Mouse (Mus musculus) erythroblast, embryonic 14.5 days (primary cell): ENCODE data around the gene Spata31d1a. TPM values are rescaled to one million over a fixed set of nuclear protein-coding genes. Genes with fewer than 3 reads are reported as not detected.
"Not testable (repeated sequence)": the region's sequence is repeated elsewhere in the genome, so short reads cannot be mapped to it uniquely, and the experiment has no call there.

Experiments used
- H3K27me3 ChIP-seq: 2 replicates; pipeline ENCODE4 v1.6.1; 2012; ENCODE audit warnings: inconsistent platforms; ENCODE audit not compliant: control insufficient read depth
- H3K36me3 ChIP-seq: 2 replicates; pipeline ENCODE4 v1.6.1; 2012; ENCODE audit warnings: mild to moderate bottlenecking, inconsistent platforms; ENCODE audit not compliant: control insufficient read depth
- H3K4me1 ChIP-seq: 2 replicates; pipeline ENCODE4 v1.6.1; 2012; ENCODE audit warnings: inconsistent platforms; ENCODE audit not compliant: control insufficient read depth
- H3K4me3 ChIP-seq: replicated peaks from 2 replicates; pipeline ENCODE3; 2012; ENCODE audit warnings: moderate library complexity, mild to moderate bottlenecking, inconsistent platforms
- H3K9me3 ChIP-seq: 2 replicates; pipeline ENCODE4 v1.6.1; 2012; ENCODE audit warnings: low read length, inconsistent platforms, mixed read lengths; ENCODE audit not compliant: control insufficient read depth
- GATA1 ChIP-seq: IDR thresholded peaks from 2 replicates; pipeline ENCODE4 v1.6.1; 2012; ENCODE audit warnings: low read length, inconsistent platforms, mixed read lengths
- TAL1 ChIP-seq: IDR thresholded peaks from 3 replicates; pipeline ENCODE4 v1.6.1; 2012; ENCODE audit warnings: low read length, inconsistent platforms, mixed read lengths
- polyA plus RNA-seq: library from polyadenylated mRNA; stranded (reverse); fragments of >175 nt; gene quantifications from 2 replicates; pipeline ENCODE4 v1.2.3, GENCODE M21; 2012

The Spata31d1a gene
- polyA plus RNA-seq, 1 experiment, result not detected

DNA sequence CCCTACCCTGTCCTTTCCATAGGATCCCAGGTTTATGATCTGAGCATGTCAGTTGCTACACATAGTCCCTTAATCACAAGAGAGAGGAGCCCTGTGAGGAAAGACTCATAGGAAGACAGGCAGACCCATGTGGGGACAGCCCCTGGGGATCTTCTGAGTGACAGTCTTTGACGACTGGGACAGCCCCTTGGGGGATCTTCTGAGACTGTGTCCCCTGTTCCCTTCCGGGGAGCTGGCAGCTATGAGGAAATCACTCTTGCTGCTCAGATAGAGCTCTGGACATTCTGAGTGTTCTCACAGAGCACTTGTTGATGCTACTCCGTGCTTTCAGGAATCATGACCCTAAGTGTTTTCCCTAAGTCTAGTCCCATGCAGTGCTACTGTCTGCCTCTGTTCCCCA, 3.6 kb upstream of the Spata31d1a start:
- Histone ChIP-seq H3K4me3 (no peak overlapping the region), H3K4me1 (peaks cover 18% of the 10 kb centered on the region), H3K36me3 (no peaks in the 10 kb centered on the region), H3K9me3 (no peaks in the 10 kb centered on the region), H3K27me3 (peaks cover 23% of the 10 kb centered on the region)
- TF ChIP-seq TAL1 (no peak), GATA1 (no peak)

GRCm38 (mm10) chr13:59711984-59712383, 1.9 kb upstream of the Spata31d1a start, which contains the start of gene Spata31d1b:
Gene Spata31d1b, plus strand, starts transcription at chr13:59712284.
- H3K9me3 ChIP-seq, H3K36me3 ChIP-seq, H3K4me3 ChIP-seq: not testable (repeated sequence)
- H3K4me1 ChIP-seq, result peaks cover 10% of the 10 kb centered on the region
- H3K27me3 ChIP-seq, result peaks cover 23% of the 10 kb centered on the region

DNA sequence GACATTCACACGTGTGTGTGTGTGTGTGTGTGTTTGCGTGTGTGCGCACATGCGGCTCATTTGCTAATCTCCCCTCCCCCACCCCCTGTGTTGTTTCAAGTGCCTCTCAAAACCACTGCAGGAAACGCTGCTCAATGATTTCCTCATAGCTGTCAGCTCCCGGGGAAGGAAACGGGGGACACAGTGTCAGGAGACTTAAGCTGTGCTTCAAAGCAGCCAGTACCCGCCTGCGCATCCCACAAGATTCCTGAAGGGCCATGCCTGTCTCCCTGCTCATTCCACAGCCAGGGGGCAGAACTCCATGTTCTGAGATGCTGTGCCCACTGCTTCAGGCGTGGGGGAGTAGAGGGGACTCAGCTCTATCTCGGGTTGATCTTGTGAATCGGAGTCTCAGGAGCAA, 5.6 kb downstream of the Spata31d1a start:
- peaks cover 40% of the 10 kb centered on the region for H3K27me3 ChIP-seq
- peaks cover 1% of the 10 kb centered on the region; the same call in 1 of the 2 replicates for H3K4me1 ChIP-seq
- TF ChIP-seq TAL1, result no peak
- TF ChIP-seq GATA1, result no peak
- H3K9me3 ChIP-seq, result no peaks in the 10 kb centered on the region; the same call in 1 of the 2 replicates
- no peak overlapping the region for H3K4me3 ChIP-seq
- no peaks in the 10 kb centered on the region for H3K36me3 ChIP-seq

DNA sequence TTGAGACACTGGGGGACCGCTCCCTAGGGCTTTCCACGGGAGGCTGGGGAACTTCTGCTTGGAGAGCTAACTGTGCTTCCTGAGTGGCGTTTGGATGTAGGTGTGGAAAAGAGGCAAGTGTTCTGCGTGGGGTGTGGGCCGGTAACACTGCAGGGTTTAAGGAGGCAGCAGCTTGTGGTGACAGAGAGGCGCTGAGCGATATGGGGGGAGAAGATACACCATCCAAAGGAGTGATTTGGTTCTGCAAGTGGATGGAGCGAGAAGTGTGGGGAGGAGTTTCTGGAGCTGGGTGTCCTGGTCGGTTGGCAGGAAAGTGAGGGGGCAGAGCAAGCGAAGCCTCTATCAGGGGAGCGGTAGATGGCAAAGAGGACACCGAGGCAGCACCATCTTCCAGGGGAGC, 6.6 kb downstream of the Spata31d1a start:
- H3K27me3 ChIP-seq, result peaks cover 43% of the 10 kb centered on the region
- no peak overlapping the region for H3K4me3 ChIP-seq
- H3K9me3 ChIP-seq, result no peaks in the 10 kb centered on the region; the same call in 1 of the 2 replicates
- peaks cover 1% of the 10 kb centered on the region; the same call in 1 of the 2 replicates for H3K4me1 ChIP-seq
- TF ChIP-seq GATA1, result no peak
- no peak for TF ChIP-seq TAL1
- H3K36me3 ChIP-seq, result no peaks in the 10 kb centered on the region

- H3K4me1 ChIP-seq, H3K4me3 ChIP-seq, H3K9me3 ChIP-seq, H3K36me3 ChIP-seq: not testable (repeated sequence)
- peaks cover 51% of the 10 kb centered on the region for H3K27me3 ChIP-seq
These were observed 10.0 kb downstream of the Spata31d1a start for GRCm38 (mm10) chr13:59700137-59700536.

- Histone ChIP-seq H3K27me3 (peaks cover 41% of the 10 kb centered on the region), H3K4me1 (no peaks in the 10 kb centered on the region; the same call in 1 of the 2 replicates), H3K36me3 (no peaks in the 10 kb centered on the region), H3K9me3 (no peaks in the 10 kb centered on the region), H3K4me3 (no peak overlapping the region)
- TF ChIP-seq TAL1, result no peak
- no peak for TF ChIP-seq GATA1
These were observed 11.0 kb downstream of the Spata31d1a start for GRCm38 (mm10) chr13:59699131-59699530.

DNA sequence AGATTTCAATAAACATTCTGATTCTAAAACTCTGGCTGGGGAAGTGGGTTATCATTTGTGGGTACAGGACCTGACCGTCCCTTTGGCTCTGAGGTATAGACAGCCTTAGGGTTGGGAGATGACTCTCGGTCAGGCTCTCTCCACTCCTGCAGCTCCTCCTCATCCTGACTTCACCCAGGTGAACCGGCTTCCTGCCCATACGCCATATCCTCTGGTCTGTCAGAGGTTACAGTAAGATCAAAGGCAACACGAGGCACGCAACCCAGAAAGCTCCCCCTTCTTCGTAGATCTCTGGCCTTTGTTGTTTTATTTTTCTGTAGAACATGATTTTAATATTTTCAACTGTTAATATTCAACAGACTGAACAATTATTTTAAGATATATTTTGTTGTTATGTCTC, 14.3 kb downstream of the Spata31d1a start:
- Histone ChIP-seq H3K9me3 (peaks cover 7% of the 10 kb centered on the region), H3K4me3 (no peak overlapping the region), H3K36me3 (no peaks in the 10 kb centered on the region), H3K27me3 (peaks cover 15% of the 10 kb centered on the region), H3K4me1 (no peaks in the 10 kb centered on the region)
- TF ChIP-seq GATA1 (no peak), TAL1 (no peak)

DNA sequence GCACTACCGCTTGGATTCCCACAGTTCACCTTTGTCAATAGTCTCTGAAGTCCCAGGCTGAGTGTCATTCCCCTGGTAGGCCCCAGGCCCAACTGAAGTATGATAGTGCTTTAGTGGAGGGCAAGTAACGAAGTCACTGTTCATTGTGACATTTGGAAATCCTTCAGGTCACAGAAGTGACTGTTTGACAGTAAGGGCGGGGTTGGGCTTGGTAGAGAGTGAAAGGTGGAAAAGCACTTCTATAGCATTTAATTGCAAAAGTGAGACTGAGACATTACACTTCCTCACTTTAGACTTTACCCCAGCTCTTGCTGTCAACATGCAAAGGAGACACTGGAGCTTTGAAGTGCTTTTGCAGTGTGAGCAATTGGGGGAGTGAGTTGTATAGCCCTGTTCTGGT, 16.1 kb downstream of the Spata31d1a start, which contains the start of gene 4921517D22Rik:
TSS of gene 4921517D22Rik (minus strand) at position 101 of the 400 bp plus-strand sequence.
- TF ChIP-seq TAL1 (no peak), GATA1 (no peak)
- Histone ChIP-seq H3K27me3 (peaks cover 15% of the 10 kb centered on the region), H3K4me3 (no peak within 1 kb of the TSS), H3K36me3 (no peaks in the 10 kb centered on the region), H3K9me3 (peaks cover 7% of the 10 kb centered on the region), H3K4me1 (no peaks in the 10 kb centered on the region)

- Histone ChIP-seq H3K9me3 (peaks cover 7% of the 10 kb centered on the region), H3K27me3 (peaks cover 6% of the 10 kb centered on the region)
- no peak for TF ChIP-seq GATA1
These were observed 18.7 kb downstream of the Spata31d1a start for GRCm38 (mm10) chr13:59691478-59691877.

DNA sequence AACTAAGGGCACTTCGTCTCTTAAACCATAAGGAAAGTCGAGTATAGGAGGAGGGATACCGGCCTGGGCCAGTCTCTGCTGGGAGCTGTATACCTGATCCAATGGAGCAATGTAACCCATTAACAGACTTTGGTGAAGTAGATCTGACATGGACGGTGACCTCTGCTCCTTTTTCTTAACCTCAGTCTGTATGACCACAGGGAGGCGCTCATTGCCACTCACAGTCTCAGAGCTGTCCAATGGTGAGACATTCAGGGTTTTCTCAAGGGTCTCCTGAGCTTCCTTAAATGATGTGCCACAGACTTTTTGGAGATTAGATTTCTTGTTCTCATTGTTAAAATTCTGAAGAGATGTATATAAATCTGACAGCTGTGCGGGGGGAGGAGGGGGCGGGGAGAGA, 19.6 kb downstream of the Spata31d1a start:
- Histone ChIP-seq H3K4me3 (no peak overlapping the region), H3K27me3 (peaks cover 6% of the 10 kb centered on the region), H3K4me1 (no peaks in the 10 kb centered on the region; the same call in 1 of the 2 replicates), H3K9me3 (peaks cover 7% of the 10 kb centered on the region), H3K36me3 (no peaks in the 10 kb centered on the region)
- TF ChIP-seq TAL1 (no peak), GATA1 (no peak)

More at GRCm38 (mm10) chr13:59691478-59691877, 18.7 kb downstream of the Spata31d1a start:
- H3K4me1 ChIP-seq, result no peaks in the 10 kb centered on the region; the same call in 1 of the 2 replicates
- H3K36me3 ChIP-seq, result no peaks in the 10 kb centered on the region
- H3K4me3 ChIP-seq, result no peak overlapping the region
